Mouse (Mus musculus) B cell, adult 67 days (primary cell): Measurements from ENCODE around the gene Adamts20. TPM values are rescaled to one million over a fixed set of nuclear protein-coding genes. Genes with fewer than 3 reads are reported as not detected.

Experiments
- total RNA-seq, 2 experiments: library from RNA; stranded (reverse); gene quantifications; 4 replicates each; pipeline ENCODE4 v1.2.4; 2023

Adamts20 gene
- not detected for total RNA-seq

GRCm38 (mm10) chr15:94465318-94465717, at the start of gene Adamts20:
TSS of gene Adamts20 (minus strand) at chr15:94465418.

Other genes starting within 250 kb of the Adamts20 start
- gene Pus7l, start 78.1 kb upstream of the Adamts20 start, total RNA-seq: 1 to 10 TPM; 9.0 to 9.6 TPM
- 10 to 100 TPM; 28.2 to 29.4 TPM for gene Irak4, start 78.2 kb upstream of the Adamts20 start, total RNA-seq
- 10 to 100 TPM; 42.2 to 52.6 TPM for gene Twf1, start 124.5 kb upstream of the Adamts20 start, total RNA-seq
- gene Tmem117, start 163.8 kb upstream of the Adamts20 start, total RNA-seq: not detected